Mouse (Mus musculus) embryonic facial prominence, embryonic 15.5 days (tissue): ENCODE data around the gene Wipi2. TPM values are rescaled to one million over a fixed set of nuclear protein-coding genes. Genes with fewer than 3 reads are reported as not detected.

Experiments used
- ATAC-seq: fragments of 200-750 bp; cut with Nextera tagmentation; 2 replicates; pipeline ENCODE4 v1.8.0; 2017; ENCODE audit warnings: low read depth, moderate TSS enrichment; ENCODE audit not compliant: insufficient number of reproducible peaks, low FRiP score, low TSS enrichment
- H3K27ac ChIP-seq: fragments of 300-500 bp; sonication (generic); replicated peaks from 2 replicates; pipeline ENCODE4 v1.5.1; 2015; ENCODE audit warnings: mild to moderate bottlenecking, inconsistent platforms
- H3K27me3 ChIP-seq: fragments of 300-500 bp; sonication (generic); 2 replicates; pipeline ENCODE4 v1.6.1; 2015; ENCODE audit warnings: inconsistent platforms
- H3K36me3 ChIP-seq: fragments of 300-500 bp; sonication (generic); 2 replicates; pipeline ENCODE4 v1.6.1; 2015; ENCODE audit warnings: mild to moderate bottlenecking, inconsistent platforms
- H3K4me1 ChIP-seq: fragments of 300-500 bp; sonication (generic); 2 replicates; pipeline ENCODE4 v1.6.1; 2015; ENCODE audit warnings: inconsistent platforms
- H3K4me2 ChIP-seq: fragments of 300-500 bp; sonication (generic); replicated peaks from 2 replicates; pipeline ENCODE4 v1.6.1; 2015; ENCODE audit warnings: mild to moderate bottlenecking, inconsistent platforms
- H3K4me3 ChIP-seq: fragments of 300-500 bp; sonication (generic); replicated peaks from 2 replicates; pipeline ENCODE4 v1.5.1; 2015; ENCODE audit warnings: mild to moderate bottlenecking, inconsistent platforms
- H3K9ac ChIP-seq: fragments of 300-500 bp; sonication (generic); 2 replicates; pipeline ENCODE4 v1.6.1; 2015; ENCODE audit warnings: inconsistent platforms
- H3K9me3 ChIP-seq: fragments of 300-500 bp; sonication (generic); replicated peaks from 2 replicates; pipeline ENCODE4 v1.6.1; 2016; ENCODE audit warnings: inconsistent platforms
- WGBS: fragments of 180-500 bp; shearing (Covaris S2); methylation state at CpG from one replicate; pipeline ENCODE4 v1.1.7; 2015; 5-methylcytosine and 5-hydroxymethylcytosine counted together
- polyA plus RNA-seq: library from polyadenylated mRNA; unstranded; fragments of >200 nt; fragmentation: Nextera tagmentation; extraction: Ambion mirVana; gene quantifications from 2 replicates; pipeline ENCODE4 v1.2.1, GENCODE M21; 2015

The Wipi2 gene
- polyA plus RNA-seq, 1 experiment from 2014 or later: 47.8 TPM

DNA sequence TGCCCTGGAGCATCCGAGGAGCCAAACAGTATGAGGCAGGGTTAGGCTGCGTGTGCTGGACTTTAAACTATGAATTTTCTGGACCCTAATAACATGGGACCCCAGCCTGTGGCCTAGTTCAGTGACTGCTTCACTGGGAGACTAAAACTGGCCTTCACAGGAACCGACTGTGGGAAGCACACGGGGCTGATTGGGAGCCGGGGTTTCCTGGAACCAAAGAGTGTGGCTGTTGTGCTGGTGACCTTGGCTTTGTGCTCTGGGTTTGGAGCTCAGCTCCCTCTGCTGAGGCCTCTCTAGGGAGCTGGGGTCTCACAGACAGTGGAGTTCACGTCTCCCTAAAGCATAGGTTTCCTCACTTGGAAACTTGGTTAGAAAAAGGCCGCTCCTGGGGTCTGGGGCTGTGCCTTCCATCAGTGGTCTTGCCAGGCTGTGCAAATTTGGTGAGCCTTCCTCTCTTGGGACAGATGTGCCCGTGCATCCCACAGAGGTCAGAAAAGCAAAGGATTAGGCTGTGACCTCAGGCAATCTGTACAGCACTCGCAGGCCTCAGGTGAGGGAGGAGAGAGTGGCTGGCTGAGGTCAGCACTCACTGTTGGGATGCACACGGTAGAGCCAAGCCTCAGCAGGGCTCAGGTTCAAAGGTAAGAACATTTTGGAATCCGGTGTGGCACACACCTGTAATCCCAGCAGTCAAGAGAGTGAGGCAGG lies 41.2 kb downstream of the Wipi2 start:
- no peaks in the 10 kb centered on the region for H3K4me1 ChIP-seq
- WGBS: 75% methylated on average over 11 of the region's 11 CpGs
- no peak for ATAC-seq
- no peaks in the 10 kb centered on the region for H3K9me3 ChIP-seq
- no peak overlapping the region for H3K9ac ChIP-seq
- peaks cover 59% of the 10 kb centered on the region for H3K36me3 ChIP-seq
- no peak overlapping the region for H3K4me3 ChIP-seq
- H3K27me3 ChIP-seq: no peaks in the 10 kb centered on the region
- H3K4me2 ChIP-seq: no peak overlapping the region
- H3K27ac ChIP-seq: no peak overlapping the region

- H3K27ac ChIP-seq: no peak overlapping the region
- peaks cover 48% of the 10 kb centered on the region for H3K36me3 ChIP-seq
- no peak overlapping the region for H3K9ac ChIP-seq
- H3K4me2 ChIP-seq: no peak overlapping the region
- no peaks in the 10 kb centered on the region for H3K9me3 ChIP-seq
- H3K4me3 ChIP-seq: no peak overlapping the region
- no peaks in the 10 kb centered on the region for H3K27me3 ChIP-seq
- 70% methylated on average over 7 of the region's 7 CpGs for WGBS
- H3K4me1 ChIP-seq: no peaks in the 10 kb centered on the region
- no peak for ATAC-seq
Observed at GRCm38 (mm10) chr5:142669726-142670125, 42.2 kb downstream of the Wipi2 start.

DNA sequence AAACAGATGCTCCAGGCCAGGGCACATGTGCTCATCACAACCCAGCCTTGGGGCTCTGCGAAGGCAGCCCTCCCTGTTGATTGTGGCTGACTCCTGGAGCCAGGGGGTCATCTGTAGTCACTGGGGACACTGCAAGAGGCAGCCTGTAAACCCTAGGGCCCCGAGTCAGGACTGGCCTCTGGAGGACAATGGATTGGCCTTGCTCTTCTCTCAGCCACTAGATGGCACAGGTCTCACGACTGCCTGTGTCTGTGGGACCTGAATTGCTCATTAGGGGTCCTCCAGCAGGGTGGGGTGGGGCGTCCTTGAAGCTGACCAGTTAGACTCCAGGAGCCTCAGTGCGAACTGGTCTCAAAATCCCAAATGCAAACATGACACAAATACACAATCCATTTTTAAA lies 45.6 kb downstream of the Wipi2 start:
- Histone ChIP-seq H3K4me3 (no peak overlapping the region), H3K4me2 (no peak overlapping the region), H3K36me3 (peaks cover 16% of the 10 kb centered on the region; the same call in 1 of the 2 replicates), H3K9me3 (no peaks in the 10 kb centered on the region), H3K27me3 (no peaks in the 10 kb centered on the region), H3K27ac (no peak overlapping the region), H3K4me1 (no peaks in the 10 kb centered on the region), H3K9ac (no peak overlapping the region)
- WGBS: 23% methylated on average over 5 of the region's 5 CpGs
- ATAC-seq: no peak

DNA sequence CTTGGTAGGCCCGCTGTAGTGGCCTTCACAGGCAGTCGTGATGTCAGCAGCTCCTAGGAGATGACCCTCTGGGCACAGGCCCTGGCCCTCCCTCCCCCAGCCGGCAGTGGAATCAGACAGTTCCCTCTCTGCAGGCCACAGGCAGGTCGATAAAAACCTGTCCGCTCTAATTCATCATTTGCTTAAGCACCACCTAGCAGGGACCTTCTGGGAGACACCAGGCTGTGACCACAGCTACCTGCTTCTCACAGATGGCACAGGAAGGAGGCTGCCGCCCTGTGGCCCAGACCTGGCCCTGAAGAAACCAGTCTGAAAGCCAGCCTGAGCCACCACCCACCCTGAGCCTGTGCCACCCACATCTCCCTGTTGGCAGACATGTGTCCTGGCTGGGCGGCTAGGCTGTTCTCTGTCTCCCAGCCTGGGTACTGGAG lies 50.7 kb downstream of the Wipi2 start:
- WGBS: 64% methylated on average over 7 of the region's 7 CpGs
- no peak overlapping the region for H3K27ac ChIP-seq
- no peaks in the 10 kb centered on the region for H3K36me3 ChIP-seq
- H3K9me3 ChIP-seq: no peaks in the 10 kb centered on the region
- no peak for ATAC-seq
- no peak overlapping the region for H3K4me3 ChIP-seq
- no peaks in the 10 kb centered on the region for H3K27me3 ChIP-seq
- no peaks in the 10 kb centered on the region for H3K4me1 ChIP-seq
- H3K9ac ChIP-seq: no peak overlapping the region
- H3K4me2 ChIP-seq: no peak overlapping the region

DNA sequence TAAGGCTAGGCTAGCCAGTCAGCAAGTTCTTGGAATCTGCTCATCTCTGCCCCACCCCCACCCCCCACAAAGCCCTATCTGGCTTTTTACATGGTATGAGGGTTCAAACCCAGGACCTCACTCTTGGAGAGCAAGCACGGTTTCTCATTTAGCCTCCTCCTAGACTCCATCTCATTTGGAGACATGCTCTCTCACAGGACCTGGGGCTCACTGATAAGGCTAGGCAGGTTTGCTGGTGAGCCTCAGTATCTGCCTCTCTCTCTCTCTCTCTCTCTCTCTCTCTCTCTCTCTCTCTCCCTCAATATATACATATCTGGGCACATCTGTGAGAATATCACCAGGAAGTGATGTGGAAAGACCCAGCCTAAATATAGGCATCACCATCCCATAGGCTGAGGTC lies 51.6 kb downstream of the Wipi2 start:
- H3K4me2 ChIP-seq: no peak overlapping the region
- H3K9ac ChIP-seq: no peak overlapping the region
- H3K9me3 ChIP-seq: no peaks in the 10 kb centered on the region
- no peaks in the 10 kb centered on the region for H3K36me3 ChIP-seq
- ATAC-seq: no peak
- no peak overlapping the region for H3K27ac ChIP-seq
- WGBS: 95% methylated on average over 1 of the region's 1 CpGs
- no peaks in the 10 kb centered on the region for H3K4me1 ChIP-seq
- H3K27me3 ChIP-seq: no peaks in the 10 kb centered on the region
- no peak overlapping the region for H3K4me3 ChIP-seq

DNA sequence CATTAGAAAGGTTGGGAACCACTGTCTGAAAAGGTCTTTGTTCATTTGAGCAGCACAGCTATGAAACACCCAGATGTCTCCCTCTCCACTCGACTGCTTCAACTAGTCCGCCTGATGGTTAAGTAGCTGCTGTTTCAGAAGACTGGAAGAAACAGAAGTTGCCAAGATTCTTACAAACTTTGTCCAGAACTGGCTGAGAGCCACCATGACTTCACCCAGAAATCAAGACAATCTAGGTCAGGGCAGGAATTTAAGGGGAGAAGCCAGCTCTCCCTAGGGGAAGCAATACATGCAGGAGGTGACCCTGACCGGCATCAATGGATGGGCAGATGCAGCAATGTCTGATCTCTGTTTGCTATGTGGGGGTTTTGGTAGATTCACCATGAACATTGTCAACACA lies 54.4 kb downstream of the Wipi2 start:
- ATAC-seq: no peak
- no peak overlapping the region for H3K4me2 ChIP-seq
- H3K36me3 ChIP-seq: no peaks in the 10 kb centered on the region
- H3K4me1 ChIP-seq: no peaks in the 10 kb centered on the region
- 67% methylated on average over 3 of the region's 3 CpGs for WGBS
- no peaks in the 10 kb centered on the region for H3K27me3 ChIP-seq
- no peak overlapping the region for H3K4me3 ChIP-seq
- no peak overlapping the region for H3K27ac ChIP-seq
- no peaks in the 10 kb centered on the region for H3K9me3 ChIP-seq
- no peak overlapping the region for H3K9ac ChIP-seq

DNA sequence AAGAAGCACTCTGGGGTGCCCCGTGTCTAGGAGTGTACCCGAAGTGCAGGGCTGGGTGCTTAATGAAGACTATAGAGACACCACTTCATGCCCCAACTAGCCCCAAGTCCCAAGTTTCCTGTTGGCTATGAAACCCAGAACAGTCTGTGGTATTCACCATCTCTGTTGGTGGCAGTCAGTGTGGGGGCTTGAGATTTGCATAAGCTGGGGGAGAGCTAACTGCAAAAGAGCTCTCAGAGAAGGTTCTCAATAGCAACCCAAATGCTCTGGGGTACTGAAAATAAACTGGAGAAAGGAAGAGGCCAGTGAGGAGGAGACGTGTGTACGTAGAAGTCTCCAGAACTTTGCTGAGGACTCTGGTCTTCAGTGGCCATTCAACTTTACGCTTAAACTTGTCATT lies 55.0 kb downstream of the Wipi2 start:
- no peaks in the 10 kb centered on the region for H3K27me3 ChIP-seq
- no peaks in the 10 kb centered on the region for H3K4me1 ChIP-seq
- H3K27ac ChIP-seq: no peak overlapping the region
- no peaks in the 10 kb centered on the region for H3K36me3 ChIP-seq
- no peak overlapping the region for H3K4me3 ChIP-seq
- no peak overlapping the region for H3K4me2 ChIP-seq
- no peak for ATAC-seq
- H3K9me3 ChIP-seq: no peaks in the 10 kb centered on the region
- H3K9ac ChIP-seq: no peak overlapping the region
- 91% methylated on average over 5 of the region's 5 CpGs for WGBS

GRCm38 (mm10) chr5:142688866-142689265 lies 61.4 kb downstream of the Wipi2 start:
- Histone ChIP-seq H3K9me3 (no peaks in the 10 kb centered on the region), H3K27ac (no peak overlapping the region), H3K4me3 (no peak overlapping the region), H3K27me3 (no peaks in the 10 kb centered on the region), H3K9ac (no peak overlapping the region), H3K36me3 (no peaks in the 10 kb centered on the region), H3K4me1 (no peaks in the 10 kb centered on the region), H3K4me2 (no peak overlapping the region)
- 36% methylated on average over 6 of the region's 6 CpGs for WGBS
- no peak for ATAC-seq

DNA sequence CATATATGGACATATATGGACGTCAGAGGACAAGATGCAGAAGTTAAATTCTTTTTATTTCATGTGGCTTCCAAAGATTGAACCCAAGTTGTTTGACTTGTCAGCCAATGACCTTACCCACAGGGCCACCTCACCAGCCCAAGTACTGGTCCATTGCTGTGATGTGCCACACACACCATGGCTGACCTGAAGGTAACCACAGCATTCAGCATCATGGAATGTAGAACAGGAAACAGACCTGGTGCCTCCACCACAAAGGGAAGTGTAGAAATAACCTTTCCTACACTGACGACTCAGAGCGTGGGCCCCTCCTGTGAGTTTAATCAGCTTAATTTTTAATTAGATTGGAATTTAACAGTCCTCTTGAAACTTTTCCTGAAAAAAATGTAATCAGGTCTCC lies 62.8 kb downstream of the Wipi2 start:
- WGBS: 72% methylated on average over 3 of the region's 3 CpGs
- no peaks in the 10 kb centered on the region for H3K9me3 ChIP-seq
- ATAC-seq: no peak

GRCm38 (mm10) chr5:142692248-142692647 lies 64.8 kb downstream of the Wipi2 start, which contains the start of gene Slc29a4:
Gene Slc29a4 (plus strand): TSS chr5:142692512.
- Histone ChIP-seq H3K9ac (no peak within 1 kb of the TSS), H3K27ac (no peak within 1 kb of the TSS), H3K4me3 (no peak within 1 kb of the TSS), H3K9me3 (no peaks in the 10 kb centered on the region), H3K4me1 (no peaks in the 10 kb centered on the region), H3K27me3 (no peaks in the 10 kb centered on the region), H3K36me3 (no peaks in the 10 kb centered on the region), H3K4me2 (no peak within 1 kb of the TSS)
- ATAC-seq: no peak
- WGBS: 67% methylated on average over 14 of the region's 14 CpGs

More for the DNA sequence above, 62.8 kb downstream of the Wipi2 start:
- no peak overlapping the region for H3K4me3 ChIP-seq
- no peaks in the 10 kb centered on the region for H3K4me1 ChIP-seq
- no peaks in the 10 kb centered on the region for H3K36me3 ChIP-seq
- H3K27me3 ChIP-seq: no peaks in the 10 kb centered on the region
- H3K9ac ChIP-seq: no peak overlapping the region
- H3K4me2 ChIP-seq: no peak overlapping the region
- H3K27ac ChIP-seq: no peak overlapping the region

GRCm38 (mm10) chr5:142692971-142693737 lies 65.7 kb downstream of the Wipi2 start:
- no peak overlapping the region for H3K4me3 ChIP-seq
- no peak overlapping the region for H3K27ac ChIP-seq
- no peaks in the 10 kb centered on the region for H3K4me1 ChIP-seq
- 63% methylated on average over 12 of the region's 12 CpGs for WGBS
- no peaks in the 10 kb centered on the region for H3K9me3 ChIP-seq
- no peak overlapping the region for H3K4me2 ChIP-seq
- ATAC-seq: peak; percentile 51; the same call in 1 of the 2 replicates
- H3K36me3 ChIP-seq: no peaks in the 10 kb centered on the region
- no peak overlapping the region for H3K9ac ChIP-seq
- H3K27me3 ChIP-seq: no peaks in the 10 kb centered on the region
